Mouse (Mus musculus): Measurements from ENCODE around the gene Lrrc9.

The Lrrc9 gene

DNA sequence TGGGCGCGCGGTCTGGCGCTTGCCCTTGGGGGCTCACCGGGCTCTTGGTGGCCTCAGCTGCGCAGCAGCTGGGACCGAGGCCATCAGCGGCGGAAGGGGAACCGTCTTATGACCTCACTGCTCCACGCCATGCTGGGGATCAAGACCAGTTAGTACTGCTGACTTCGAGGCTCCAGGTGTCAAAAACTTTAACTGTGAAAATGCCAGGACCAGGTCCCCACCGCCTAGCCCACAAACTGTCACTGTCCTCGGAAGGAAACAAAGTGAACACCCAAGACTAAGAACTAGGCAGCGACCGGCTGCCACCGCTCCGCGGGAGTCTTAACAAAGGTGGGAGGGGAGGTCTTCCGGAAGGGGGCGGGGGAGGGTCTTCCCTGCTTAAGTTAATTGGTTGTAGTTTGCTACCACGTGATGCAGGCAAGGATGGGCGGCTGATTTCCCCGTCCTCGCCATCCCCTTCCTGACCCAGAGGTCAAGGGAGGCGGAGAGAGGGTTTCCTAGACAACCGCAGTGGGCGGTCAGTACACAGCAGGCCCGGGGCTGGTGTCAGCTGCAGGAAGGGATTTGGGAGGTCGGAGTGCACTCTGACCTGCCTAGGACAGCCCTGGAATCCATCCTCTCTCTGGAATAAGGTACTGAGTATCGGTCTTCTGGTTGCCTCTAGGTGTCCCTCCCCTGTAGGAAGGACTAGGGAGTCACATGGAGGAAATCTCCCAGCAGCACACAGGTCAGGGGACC, at the start of gene Lrrc9:
Lrrc9 (plus strand) TSS at position 28 of the 738 bp plus-strand sequence.
- peak; percentile 22 to 27 for DNase-seq

DNA sequence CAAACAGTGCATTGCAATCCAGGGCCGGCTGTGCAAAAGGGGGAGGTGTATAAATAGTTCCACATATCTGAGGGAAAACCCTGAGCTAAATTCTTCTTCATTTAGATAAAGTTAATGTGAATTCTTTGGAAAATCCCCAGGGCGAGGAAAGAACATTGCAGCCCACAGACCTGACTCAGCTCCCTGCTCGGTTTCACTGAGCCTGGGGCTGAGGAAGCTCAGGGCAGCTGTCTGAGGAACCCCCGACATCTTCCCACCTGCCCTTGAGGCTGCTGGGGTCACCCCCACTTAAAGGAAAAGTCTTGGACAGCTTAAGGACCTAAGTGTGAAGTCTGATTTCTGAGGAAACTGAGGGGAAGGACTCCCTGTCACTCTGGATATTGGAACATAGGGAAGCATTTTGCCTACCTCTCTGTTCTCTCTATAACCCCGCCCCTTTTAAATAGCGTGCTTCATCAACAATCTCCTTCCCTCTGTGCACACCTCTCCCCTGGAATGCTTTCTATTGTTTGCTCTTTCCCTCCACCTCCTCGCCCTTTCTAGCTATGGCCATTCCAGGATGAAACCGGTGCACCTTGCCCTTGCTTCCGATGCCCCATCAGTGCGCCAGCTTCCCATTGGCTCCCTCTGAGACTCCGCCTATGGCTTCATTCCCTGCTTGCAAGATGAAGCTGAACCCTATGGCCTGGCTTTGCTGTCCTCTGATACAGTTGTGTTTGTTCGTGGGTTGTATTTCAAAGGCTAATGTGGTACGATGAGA, 48.4 kb upstream of the Lrrc9 start:
- DNase-seq, result no peak

DNA sequence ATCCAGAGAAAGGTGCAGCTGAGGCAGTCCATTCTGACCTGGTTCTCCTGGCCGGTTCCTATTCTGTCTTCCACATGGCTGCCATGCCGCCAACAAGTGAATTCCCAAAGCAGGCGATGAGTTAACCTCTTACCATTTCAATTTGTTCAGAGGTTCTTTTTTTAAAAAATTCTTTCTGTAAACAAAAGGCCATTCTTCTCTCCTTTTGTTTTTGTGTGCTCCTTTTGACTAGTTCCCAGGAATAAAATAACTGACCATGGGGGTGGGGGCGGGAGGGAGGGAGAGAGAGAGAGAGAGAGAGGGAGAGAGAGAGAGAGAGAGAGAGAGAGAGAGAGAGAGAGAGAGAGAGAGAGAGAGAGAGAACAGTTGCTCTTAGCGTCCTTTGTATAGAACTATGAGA, 36.6 kb upstream of the Lrrc9 start:
- no peak for DNase-seq

DNA sequence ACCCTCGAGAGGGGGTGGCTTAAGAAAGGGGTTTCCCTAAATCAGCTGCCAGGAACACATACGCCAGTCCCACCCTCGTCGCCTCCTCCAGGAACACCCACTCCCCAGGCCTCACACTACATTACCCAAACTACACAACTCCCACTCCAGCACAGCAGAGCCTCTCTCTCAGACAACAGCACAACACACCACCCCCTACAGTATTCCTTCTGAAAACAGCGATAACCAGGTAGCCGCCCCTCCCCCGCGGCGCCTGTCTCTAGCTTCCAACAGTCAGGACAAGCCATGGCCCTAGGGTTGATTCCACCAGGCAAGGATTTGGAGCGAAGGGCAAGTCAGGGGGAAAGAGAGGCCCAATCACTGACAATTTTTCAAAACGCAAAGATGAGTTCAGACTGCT, 34.5 kb upstream of the Lrrc9 start:
- no peak for DNase-seq

DNA sequence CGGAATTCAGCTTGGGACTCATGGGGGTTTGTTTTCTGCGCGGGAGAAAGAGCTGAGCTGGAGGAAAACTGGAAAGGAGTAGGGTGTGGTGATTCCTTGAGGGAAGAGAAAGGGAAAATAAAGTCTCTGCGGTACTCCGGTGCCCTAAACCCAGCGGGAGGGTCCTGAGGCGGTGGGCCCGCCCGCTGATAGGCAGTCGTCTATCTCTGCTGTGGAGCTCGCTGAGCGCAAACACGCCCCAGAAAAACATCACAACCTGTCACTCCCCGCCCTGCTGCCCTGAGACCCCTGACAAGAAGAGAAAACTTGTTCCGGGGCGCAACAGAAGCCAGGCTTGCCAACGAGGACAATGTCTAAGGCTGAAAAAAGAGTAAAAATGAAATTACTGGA, 34.0 kb upstream of the Lrrc9 start:
- DNase-seq, result no peak

DNA sequence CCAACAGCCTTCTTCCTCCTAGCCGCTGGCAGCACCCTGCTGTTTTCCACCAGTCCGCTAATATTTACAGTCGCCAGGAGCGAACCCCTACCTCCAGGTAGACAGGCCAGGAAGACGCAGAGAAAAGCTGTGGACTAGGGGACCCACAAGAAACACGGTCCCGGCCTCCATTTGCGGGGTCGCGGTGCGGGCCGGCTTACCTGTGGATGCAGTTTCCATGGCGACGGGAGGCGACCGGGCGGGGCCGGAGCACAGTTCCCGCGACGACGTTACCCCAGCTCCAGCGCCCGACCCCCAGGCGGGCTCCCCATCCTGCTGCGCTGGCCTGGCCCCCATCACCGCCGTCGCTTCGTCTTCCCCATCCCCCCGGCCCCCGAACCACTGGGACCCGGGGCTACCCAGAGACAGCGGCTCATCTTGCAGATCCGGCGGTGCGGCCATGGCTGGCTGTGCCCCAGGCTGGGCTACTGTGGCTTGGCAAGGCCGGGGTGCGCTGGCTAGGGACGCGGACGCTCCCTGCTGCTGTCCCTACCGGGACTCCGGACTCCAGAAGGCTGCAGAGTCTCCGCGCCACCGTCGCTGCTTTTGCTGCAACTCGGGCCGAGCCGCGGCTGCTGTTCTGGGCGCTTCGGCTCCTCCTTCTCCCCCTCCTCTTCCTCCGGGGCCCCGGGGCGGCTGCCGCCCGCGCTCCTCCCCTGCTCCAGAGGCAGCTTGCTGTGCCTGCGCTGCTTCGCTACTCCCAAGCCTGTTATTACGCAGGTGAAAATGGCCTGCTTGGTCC, 33.4 kb upstream of the Lrrc9 start:
- peak; percentile 3 to 6 for DNase-seq

DNA sequence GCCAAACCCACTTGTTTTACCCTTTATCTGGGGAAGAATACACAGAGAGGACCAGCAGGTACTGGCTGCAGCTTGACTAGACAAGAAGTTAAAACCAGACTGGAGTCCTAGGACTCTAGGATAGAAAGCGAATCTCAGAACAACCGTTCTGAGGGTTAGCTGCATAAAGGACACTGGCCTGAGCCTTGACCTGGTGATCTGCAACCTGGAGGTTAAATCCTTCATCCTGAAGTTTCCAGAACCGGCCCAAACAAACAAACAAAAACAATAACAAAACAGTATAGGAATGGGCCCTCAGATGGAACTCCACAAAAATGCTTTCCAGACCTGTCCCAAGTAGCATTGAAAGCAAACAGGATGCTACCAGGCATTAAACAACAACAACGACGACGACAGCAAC, 32.7 kb upstream of the Lrrc9 start, which contains the start of gene Rtn1:
Rtn1 (minus strand) TSS at position 101 of the 400 bp plus-strand sequence.
- DNase-seq, result no peak

DNA sequence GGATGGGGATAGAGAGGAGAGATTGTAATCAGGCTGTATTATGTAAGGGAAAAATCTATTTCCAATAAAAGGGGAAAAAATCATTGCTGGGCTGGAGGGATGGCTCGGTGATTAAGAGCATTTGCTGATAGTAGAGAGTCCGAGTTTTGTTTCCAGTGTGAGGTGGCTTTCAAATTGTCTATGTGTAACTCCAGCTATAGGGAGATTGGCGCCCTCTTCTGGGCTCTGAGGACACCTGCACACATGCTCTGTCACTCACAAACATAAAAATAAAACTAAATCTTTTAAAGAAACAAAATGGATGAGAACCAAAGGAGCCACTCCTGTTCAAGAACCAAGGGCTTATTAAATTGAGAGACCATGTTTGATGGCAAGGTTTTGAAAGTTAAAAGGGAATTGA, 23.9 kb upstream of the Lrrc9 start:
- no peak for DNase-seq

DNA sequence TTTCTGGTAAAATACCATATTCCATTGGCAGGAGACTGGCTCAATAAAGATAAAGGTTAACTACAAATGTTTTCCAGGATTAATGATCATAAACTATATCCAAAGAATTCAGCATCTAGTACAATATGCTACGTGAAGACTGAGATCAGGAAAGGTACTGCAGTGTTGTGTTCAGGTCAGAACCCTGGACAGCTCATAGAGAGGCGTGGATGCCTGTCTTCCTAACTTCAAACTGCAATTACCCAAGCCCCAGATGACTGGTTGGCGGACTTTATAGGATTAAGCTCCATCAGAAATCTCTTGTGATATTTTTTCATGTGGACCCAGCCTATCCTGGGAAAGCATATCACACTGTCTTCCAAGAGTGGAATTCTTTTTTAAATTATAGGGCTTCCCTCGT, 19.0 kb upstream of the Lrrc9 start:
- DNase-seq, result no peak

DNA sequence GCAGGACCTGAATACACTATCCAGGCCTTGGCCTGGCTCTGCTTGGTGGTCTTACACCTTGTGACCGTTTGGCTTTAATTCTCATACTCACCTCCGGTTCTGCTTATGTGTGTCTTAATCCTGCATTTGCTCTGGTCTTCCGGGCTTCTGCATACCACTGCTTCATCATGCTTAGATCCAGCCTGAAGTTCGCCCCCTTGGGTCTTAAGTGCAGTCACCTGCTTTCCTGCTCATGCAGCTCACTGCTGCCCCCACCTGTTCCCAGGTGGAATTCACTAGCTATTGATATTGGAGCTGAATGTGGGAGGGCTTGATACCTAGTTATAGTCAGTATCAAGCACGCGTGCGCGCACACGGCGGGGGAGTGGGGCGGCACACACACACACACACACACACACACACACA, 13.9 kb upstream of the Lrrc9 start:
- DNase-seq, result peak; percentile 43 to 45

DNA sequence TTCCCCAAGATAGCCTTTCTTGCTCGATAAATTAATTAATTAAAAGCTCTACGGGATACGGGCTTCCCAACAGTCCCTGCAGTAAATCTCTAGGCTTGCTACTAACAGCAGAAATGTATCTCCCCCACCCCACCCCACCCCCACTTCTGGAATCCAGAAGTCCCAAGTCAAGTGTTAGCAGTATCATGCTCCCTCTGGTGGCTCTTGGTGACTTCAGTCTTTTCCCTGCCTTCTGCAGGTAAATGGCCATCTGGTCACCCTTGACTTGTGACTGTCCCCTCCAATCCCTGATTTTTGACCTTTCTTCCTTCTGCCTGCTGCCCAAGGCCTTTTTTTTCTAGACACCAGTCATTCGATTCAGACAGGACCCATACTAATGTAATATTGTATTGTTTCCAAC, 9.5 kb upstream of the Lrrc9 start:
- no peak for DNase-seq

DNA sequence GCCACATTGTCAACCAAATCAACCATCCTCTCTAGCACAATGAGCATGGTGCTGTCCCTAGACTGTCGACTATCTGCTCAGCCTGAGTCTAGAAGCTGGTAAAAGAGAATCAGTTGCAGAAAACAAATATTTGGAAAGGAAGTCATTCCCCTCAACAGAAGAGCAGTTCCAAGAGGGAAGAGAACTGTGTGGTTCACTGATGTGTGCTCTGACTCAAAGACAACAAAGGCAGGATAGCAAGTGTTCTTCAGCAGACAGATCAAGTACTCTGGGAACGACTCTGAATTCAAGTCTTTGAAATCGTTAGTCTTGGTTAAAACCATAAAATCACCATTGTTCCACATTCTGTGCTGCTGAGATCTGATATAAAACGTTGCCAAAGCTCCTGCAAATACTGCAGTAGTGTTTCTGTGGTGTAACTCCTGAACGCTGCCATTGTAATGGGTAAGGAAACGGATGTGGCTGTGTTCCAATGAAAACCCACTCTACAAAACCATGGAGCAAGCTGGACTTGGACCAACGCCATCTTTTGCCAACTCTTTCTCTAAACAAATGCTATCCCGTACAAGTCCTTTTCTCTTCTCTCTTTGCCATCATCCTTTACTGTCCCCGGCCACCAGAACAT, 8.3 kb upstream of the Lrrc9 start:
- no peak for DNase-seq

DNA sequence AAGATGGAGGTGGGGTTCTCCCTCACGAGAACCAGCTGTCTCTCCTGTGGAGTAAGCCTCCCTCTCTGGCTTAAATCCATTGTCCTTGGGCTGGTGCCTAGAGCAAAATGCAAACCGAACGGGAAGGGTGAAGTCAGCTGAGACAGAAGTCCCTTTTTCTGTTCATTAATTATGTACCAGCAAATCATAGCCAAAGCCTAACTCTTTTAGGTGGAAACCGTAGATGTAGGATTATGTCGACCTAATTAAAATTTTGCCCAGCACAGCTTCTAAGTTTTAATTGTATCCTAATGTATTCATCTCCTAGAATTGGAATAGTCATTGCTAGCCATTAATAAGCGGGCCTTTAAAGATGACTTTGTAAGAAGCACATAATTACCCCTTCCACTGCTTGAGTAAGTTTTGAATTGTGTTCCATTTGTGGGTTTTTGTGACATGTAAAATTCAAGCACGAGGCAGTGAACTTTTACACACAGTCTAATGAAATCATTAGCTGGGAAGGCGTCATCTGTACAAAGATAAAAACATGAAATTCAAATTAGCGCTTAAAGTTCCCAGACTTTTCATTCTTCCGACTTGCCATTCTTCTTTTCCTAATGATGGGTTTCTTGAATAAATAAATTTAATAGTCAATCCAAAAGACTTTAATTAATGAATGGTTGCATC, 3.9 kb upstream of the Lrrc9 start:
- DNase-seq, result no peak

DNA sequence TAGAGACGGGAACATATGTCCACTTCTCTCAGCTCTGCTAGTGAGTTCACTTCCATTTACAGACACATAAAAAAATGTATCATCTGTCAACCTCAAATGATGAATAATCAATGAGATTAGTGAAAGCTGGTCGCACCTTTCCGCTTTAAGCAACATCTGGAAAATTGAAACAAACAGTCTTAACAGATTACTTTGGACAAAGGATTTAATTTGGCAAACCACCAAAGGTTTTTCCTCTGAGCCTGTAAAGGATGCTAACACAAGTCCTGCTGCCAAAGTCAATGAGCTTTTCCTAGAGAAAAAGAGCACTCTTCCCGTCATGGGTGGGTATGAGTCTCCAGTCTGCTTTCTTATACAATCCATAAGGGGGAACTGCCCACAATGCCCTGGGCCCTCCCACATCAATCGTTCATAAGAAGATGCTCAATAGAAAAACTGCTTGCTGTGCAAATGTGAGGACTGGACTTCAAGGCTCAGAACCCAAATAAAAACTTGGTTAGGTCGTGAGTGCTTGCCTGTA, 2.6 kb upstream of the Lrrc9 start:
- DNase-seq, result no peak

DNA sequence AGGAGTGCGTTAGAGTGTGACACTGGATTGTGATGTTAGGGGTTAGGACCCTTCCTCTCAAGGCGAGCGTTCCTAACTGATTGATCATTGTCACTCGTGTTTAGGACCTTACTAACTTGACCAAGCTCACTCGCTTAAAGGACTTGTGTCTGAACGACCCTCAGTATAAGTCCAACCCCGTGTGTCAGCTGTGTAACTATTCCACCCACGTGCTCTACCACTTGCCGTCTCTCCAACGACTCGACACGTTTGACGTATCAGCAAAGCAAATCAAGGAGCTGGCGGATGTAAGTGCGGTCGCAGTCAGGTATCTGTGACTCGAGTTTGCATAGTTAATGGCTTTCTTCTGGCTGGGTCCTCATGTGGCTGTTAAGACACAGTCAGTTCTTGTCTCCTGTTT, 12.3 kb downstream of the Lrrc9 start:
- no peak for DNase-seq

DNA sequence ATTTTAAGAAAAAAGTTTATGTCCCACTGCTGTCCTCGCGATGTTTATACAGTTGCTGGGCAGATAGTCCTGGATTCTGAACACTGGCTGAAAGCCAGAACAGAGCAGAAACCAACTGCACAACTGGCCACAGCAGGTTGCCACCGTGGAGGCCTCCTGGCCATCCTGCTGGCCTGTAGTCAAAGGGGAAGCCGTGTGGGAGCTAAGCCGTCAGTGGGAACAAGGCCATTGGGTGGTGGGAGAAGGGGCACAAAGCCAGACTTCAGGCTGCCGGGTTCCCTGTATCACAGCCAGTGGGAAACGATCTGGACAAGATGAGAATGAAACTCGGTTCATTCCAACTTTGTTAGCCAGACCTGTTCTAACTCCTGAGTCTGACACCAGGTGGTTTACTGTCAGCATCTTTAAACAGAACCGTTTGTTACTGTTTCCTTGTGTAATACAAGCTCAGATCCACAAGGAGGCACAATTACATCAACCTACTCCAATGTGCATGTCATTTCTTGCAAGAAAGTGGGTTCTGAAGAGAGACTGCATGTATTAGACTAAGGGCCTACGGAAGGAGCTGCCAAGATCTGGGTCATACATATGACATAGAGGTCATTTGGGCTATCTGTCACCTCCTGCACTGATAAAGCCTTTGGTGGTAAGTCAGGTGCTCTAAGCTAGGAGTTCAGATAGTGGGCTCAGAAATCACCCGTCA, 19.7 kb downstream of the Lrrc9 start:
- no peak for DNase-seq

DNA sequence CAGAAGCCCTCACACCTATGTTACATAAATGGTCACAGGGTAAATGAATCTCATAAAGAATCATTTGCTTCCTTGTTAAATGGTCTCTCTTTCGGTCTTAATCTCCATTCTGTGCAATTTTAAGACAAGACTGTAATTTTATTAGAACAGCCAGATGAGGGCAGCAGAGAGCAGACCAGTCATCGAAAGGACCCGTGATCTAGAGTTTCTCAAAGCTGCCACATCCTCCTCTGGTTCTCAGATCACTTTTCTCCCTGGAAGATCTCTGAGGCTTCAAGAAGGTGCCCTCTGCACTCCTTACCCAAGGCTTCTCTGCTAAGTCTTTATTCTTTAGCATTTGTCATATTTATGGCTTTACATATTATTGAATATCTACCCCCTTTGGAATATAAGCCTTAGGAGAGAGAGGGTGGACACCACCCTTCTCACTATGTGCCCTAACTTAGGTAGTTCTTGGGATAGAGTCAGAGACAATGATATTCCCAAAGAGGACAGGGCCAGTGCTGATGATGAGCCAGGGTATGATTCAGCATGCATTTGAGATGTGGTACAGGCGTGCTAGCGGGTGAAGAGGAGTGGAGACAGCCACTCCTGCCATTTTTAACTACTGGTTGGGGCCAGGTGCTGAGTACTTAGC, 20.3 kb downstream of the Lrrc9 start:
- peak; percentile 20 to 34 for DNase-seq

DNA sequence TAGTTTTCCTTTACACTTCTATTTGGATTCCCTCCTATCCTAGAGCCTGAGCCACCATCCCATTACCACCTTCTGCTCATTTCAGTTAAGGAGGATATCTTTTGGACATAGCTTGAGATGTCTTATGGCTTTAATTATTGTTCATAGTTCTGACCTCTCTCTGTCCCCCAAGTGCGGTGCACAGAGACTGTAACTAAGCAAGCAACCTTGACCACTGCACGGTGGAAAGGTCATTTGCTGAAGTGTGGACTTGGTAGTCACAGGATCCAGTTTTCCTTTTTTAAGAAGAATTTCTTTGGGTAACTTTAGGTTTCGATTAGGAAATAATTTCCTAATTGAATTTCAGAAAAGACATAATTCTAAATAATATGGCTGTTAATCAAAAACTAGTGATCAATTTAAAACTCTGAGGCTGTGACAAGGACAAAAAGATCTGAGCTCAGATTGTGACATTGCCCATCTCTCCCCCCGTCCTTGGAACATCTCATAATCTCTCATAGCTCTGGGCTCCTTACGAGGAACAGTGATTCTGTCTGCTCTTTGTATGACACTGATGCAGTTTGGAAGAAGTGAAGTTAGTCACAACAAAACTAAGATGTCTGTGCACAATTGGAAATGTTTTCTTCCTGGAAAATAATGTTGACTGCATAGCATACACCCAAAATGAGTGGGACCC, 24.3 kb downstream of the Lrrc9 start:
- no peak for DNase-seq

DNA sequence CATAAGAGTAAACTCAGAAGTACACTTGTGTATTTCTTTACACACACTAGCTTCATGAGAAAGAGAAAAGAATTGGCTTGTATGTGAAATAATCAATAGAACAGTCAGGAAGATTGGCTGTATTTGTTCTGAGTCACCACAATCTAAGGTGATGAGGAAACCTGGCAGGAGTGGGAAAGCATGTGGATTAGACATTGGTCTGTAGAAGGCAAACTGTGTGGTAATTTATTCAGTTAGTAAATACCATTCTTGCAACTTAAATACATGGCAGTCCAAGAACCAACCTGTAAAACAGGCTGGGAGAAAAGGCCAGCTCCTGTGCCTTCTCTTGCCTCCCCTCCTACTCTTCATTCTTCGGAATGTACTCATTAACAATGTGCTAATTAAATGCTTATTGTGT, 25.6 kb downstream of the Lrrc9 start:
- DNase-seq, result no peak

DNA sequence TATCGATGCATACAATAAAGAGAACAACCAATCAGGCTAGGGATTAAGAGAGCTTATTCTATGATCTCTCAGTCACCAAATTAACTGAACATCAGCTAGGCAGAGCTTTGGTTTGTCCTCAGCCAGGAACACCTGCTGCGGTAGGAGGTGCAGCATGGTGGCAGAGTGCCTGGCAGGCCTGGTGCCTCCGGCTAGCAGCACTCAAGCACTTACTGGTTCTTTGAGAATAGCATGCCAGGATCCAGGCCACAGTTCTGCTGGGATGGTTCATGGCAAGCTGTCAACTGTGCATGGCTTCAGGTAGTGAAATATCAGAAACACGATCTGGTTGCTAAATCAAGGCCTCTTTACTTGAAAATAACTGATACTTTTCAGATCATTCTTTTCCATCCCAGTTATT, 26.1 kb downstream of the Lrrc9 start:
- DNase-seq, result no peak

All from thymus, postnatal 36 days (tissue).